Mouse (Mus musculus): ENCODE measurements around the gene Zfp248. TPM values are rescaled to one million over a fixed set of nuclear protein-coding genes. Genes with fewer than 3 reads are reported as not detected.

Zfp248 gene
- polyA plus RNA-seq, 1 experiment from 2014 or later, result 10.1 TPM

Small RNAs within 50 kb of the gene (microRNA-seq; reads per million reads assigned to microRNA genes)
- not detected for gene Gm25953

Other genes starting within 250 kb of the Zfp248 start
- 38.9 and 41.1 TPM in 2 replicates for gene Bms1, start 36.1 kb downstream of the Zfp248 start, polyA plus RNA-seq (2015; fragmentation: Nextera tagmentation; extraction: Ambion mirVana)
- gene Zfp9, start 23.8 kb upstream of the Zfp248 start, polyA plus RNA-seq (2015; fragmentation: Nextera tagmentation; extraction: Ambion mirVana), result 7.8 and 8.4 TPM in 2 replicates
- 16.5 and 17.3 TPM in 2 replicates for gene Ankrd26, start 106.7 kb upstream of the Zfp248 start, polyA plus RNA-seq (2015; fragmentation: Nextera tagmentation; extraction: Ambion mirVana)

Measured in kidney, embryonic 15.5 days (tissue).